Mouse (Mus musculus) E14TG2a.4 (cell line): ENCODE results near the gene Eef2.

Experiments
- H3K27me3 ChIP-seq: 2 replicates; pipeline ENCODE4 v1.6.1; 2014; ENCODE audit warnings: low read length, control low read depth; ENCODE audit not compliant: insufficient read depth
- H3K36me3 ChIP-seq: 2 replicates; pipeline ENCODE4 v1.6.1; 2014; ENCODE audit warnings: low read length, control low read depth; ENCODE audit not compliant: insufficient read depth
- H3K4me1 ChIP-seq: replicated peaks from 2 replicates; pipeline ENCODE4 v1.6.1; 2014; ENCODE audit warnings: low read depth, low read length, control low read depth
- H3K4me3 ChIP-seq: replicated peaks from 2 replicates; pipeline ENCODE4 v1.5.1; 2014; ENCODE audit warnings: mild to moderate bottlenecking, low read length
- H3K9me3 ChIP-seq: 2 replicates; pipeline ENCODE4 v1.6.1; 2014; ENCODE audit warnings: low read length, control low read depth
- CTCF ChIP-seq: conservative IDR thresholded peaks from 2 replicates; pipeline ENCODE4 v1.5.1; 2014; ENCODE audit warnings: low read length
- NANOG ChIP-seq: IDR thresholded peaks from 2 replicates; pipeline ENCODE4 v1.6.1; 2014; ENCODE audit warnings: borderline replicate concordance, low read length, mixed read lengths
- POU5F1 ChIP-seq: IDR thresholded peaks from 2 replicates; pipeline ENCODE4 v1.6.1; 2014; ENCODE audit warnings: low read length, borderline replicate concordance

The Eef2 gene

DNA sequence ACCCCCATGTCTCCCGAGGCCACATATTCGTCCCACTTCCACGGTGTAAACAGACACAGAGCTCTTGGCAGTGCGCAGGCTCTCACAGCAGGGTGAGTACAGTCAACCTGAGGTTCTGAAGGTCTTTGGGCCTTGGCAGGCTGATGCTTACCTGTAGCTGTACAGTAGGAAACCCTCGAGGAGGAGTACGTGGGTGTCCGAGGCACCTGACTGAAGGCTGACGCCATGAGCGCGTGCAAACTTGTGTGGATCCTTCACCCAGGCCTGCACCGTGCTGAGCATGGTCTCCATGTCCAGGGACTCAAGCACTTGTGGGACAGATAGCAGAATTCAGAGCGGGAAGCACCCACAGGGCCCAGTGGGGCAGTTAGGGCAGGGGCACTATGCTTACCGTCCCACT is 23.7 kb downstream of the Eef2 start:
- TF ChIP-seq NANOG (no peak), POU5F1 (no peak), CTCF (no peak)
- Histone ChIP-seq H3K9me3 (no peaks in the 10 kb centered on the region), H3K36me3 (no peaks in the 10 kb centered on the region), H3K27me3 (peaks cover 37% of the 10 kb centered on the region), H3K4me3 (no peak overlapping the region), H3K4me1 (peaks cover 16% of the 10 kb centered on the region)

GRCm38 (mm10) chr10:81200605-81201287 is 24.3 kb downstream of the Eef2 start:
- Histone ChIP-seq H3K27me3 (peaks cover 31% of the 10 kb centered on the region), H3K36me3 (no peaks in the 10 kb centered on the region), H3K9me3 (no peaks in the 10 kb centered on the region), H3K4me3 (no peak overlapping the region), H3K4me1 (peaks cover 13% of the 10 kb centered on the region)
- TF ChIP-seq NANOG (no peak), POU5F1 (no peak), CTCF (no peak)

DNA sequence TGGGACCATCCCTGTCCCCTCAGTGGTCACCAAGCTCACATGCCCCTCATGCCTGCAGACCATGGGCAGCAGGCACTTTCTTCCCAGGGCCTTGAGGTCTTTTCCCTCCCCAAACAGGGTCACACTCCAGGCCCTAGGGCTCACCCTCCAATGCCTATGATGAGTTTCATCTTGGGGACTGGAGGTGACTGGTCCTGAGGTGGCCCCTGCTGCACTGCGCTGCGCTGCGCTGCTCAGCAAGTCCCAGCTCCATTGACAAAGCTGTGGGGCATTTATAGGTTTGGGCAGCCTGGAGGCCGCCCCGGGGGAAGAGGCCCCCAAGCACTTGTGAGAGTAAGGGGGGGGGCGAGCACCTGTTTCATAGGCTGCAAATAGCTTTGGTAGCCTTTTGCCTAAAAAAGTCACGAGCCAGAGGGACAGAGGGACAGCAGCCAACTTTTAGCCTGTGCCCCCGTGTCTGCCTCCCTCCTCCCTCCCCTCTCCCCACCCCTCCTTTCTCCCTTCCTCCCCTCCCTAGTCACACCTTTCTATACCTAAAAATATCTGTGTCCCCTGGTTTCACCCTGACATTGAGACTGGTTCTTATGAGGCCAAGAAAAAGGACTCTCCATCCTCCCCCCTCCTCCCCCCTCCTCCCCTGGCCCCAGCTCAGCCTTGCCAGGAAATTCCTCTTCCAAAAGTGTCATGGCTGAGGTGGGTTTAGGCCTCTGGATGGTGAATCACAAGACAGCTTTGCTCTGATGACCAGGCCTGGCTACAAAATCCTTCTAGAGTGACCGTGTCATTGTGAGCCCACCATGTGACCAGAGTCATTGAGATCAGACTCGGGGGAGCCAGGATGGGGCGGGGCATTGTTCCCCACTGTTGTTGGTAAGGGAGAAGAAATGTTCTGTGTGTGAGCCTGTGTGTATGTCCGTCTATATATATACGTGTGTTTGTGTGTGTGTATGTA is 25.7 kb downstream of the Eef2 start, which contains the start of gene Nmrk2:
Nmrk2 (minus strand) TSS at position 245 of the 952 bp plus-strand sequence.
- TF ChIP-seq CTCF (no peak), POU5F1 (no peak)
- Histone ChIP-seq H3K9me3 (no peaks in the 10 kb centered on the region), H3K4me3 (no peak within 1 kb of the TSS), H3K4me1 (peaks cover 13% of the 10 kb centered on the region), H3K27me3 (peaks cover 20% of the 10 kb centered on the region), H3K36me3 (peaks cover 3% of the 10 kb centered on the region; the same call in 1 of the 2 replicates)

DNA sequence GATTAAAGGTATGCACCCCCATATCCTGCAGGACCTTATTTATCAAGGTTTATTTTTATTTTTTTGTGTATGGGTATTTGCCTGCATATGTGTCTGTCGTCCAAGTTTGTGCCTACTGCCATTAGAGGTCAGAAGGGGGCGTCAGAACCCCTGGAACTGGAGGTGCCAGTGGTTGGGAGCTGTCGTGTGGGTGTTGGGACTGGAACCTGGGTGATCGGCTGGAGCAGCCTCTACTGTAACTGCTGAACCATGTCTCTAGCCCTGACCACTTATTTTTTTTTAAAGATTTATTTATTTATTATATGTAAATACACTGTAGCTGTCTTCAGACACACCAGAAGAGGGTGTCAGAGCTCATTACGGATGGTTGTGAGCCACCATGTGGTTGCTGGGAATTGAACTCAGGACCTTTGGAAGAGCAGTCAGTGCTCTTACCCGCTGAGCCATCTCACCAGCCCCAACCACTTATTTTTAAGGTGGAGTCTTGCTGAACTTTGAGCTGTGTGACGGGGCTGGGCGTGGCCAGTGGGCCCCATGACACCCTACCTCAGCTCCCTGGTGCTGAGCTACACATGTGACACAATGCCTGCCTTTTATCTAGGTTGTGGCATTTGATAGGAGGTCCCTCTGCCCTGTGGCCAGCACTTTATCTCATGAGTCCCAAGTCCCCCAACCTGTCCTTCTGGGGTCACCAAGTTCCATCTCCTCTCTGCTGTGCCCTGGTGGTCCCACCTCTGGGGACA is 26.7 kb downstream of the Eef2 start:
- no peaks in the 10 kb centered on the region for H3K9me3 ChIP-seq
- H3K36me3 ChIP-seq = peaks cover 3% of the 10 kb centered on the region; the same call in 1 of the 2 replicates
- peaks cover 13% of the 10 kb centered on the region for H3K4me1 ChIP-seq
- H3K4me3 ChIP-seq = no peak overlapping the region
- H3K27me3 ChIP-seq = peaks cover 16% of the 10 kb centered on the region
- TF ChIP-seq CTCF = 0 out of 2 replicates have a peak, but pooled peaks have one; percentile 2
- TF ChIP-seq NANOG = no peak

DNA sequence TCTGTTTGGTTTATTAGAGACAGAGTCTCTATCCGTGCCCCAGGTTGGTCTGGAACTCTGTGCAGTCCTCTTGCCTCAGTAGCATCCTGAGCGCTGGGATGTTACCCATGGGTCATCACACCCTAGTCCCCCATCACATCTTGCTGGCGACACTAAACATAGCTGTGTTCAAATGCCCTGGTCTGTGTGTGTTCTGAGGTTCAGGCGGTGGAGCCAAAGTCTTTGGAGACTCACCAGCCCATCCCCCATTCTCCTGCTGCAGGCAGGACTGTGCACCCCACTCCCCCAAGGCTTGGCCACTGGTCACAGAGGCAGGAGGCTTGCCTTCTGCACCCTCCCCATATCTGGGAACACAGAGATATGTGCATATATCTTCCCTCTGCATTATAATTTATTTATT is 27.7 kb downstream of the Eef2 start:
- H3K4me1 ChIP-seq = peaks cover 13% of the 10 kb centered on the region
- H3K27me3 ChIP-seq = peaks cover 9% of the 10 kb centered on the region
- peaks cover 3% of the 10 kb centered on the region; the same call in 1 of the 2 replicates for H3K36me3 ChIP-seq
- H3K4me3 ChIP-seq = no peak overlapping the region
- H3K9me3 ChIP-seq = no peaks in the 10 kb centered on the region
- TF ChIP-seq POU5F1 = no peak
- no peak for TF ChIP-seq CTCF
- TF ChIP-seq NANOG = no peak

GRCm38 (mm10) chr10:81210154-81210553 is 33.7 kb downstream of the Eef2 start:
- TF ChIP-seq CTCF (peak; percentile 83), NANOG (no peak), POU5F1 (no peak)
- Histone ChIP-seq H3K27me3 (no peaks in the 10 kb centered on the region), H3K9me3 (peaks cover 4% of the 10 kb centered on the region; the same call in 1 of the 2 replicates), H3K4me1 (0 out of 2 replicates have a peak, but pooled peaks cover 3% of the 10 kb centered on the region), H3K36me3 (peaks cover 12% of the 10 kb centered on the region), H3K4me3 (no peak overlapping the region)

DNA sequence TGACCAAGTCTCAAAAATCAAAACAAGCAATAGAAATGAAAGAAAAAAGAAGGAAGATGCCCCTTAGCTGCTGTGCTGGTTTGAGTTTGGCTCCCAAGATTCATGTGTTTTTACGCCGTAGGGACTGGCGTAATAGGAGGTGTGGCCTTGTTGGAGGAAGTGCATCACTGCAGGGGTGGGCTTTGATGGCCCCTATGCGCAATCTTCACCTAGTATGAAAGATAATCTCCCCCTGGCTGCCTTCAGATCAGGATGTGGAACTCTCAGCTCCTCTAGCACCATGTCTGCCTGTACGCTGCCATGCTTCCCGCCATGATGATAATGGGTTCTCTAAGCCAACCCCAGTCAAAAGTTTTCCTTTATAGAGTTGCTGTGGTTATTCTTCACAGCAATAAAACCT is 39.8 kb downstream of the Eef2 start:
- H3K4me1 ChIP-seq = peaks cover 33% of the 10 kb centered on the region
- TF ChIP-seq CTCF (no peak), POU5F1 (no peak), NANOG (no peak)
- no peak overlapping the region; the same call in 1 of the 2 replicates for H3K4me3 ChIP-seq
- H3K27me3 ChIP-seq = no peaks in the 10 kb centered on the region
- peaks cover 5% of the 10 kb centered on the region; the same call in 1 of the 2 replicates for H3K36me3 ChIP-seq
- peaks cover 8% of the 10 kb centered on the region for H3K9me3 ChIP-seq

DNA sequence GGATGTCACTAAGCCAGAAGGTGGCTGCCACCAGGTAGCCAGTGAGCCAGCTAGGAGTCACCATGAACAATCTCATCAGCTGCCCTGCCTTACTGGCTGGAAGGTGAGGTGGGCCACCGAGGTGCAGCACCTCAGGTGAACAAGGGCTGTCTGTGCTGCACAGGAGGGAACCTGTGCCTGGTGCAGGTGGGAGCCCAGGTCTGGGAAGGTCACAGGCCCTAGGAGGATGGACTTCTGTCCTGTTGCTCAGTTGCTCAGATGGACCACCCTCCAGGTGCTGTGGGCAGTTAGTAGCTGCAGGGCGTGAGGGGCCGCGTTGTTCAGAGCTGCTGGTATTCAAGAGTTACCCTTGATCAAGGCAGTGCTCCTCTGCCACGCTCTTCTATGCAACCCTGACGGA is 40.4 kb downstream of the Eef2 start:
- H3K4me3 ChIP-seq = no peak overlapping the region
- H3K9me3 ChIP-seq = peaks cover 8% of the 10 kb centered on the region
- H3K27me3 ChIP-seq = no peaks in the 10 kb centered on the region
- peaks cover under 1% of the 10 kb centered on the region; the same call in 1 of the 2 replicates for H3K36me3 ChIP-seq
- H3K4me1 ChIP-seq = peaks cover 38% of the 10 kb centered on the region
- TF ChIP-seq CTCF (no peak), NANOG (no peak), POU5F1 (no peak)
